Mouse (Mus musculus) stomach, embryonic 14.5 days (tissue): ENCODE results near the gene Sh3pxd2a. TPM values are rescaled to one million over a fixed set of nuclear protein-coding genes. Genes with fewer than 3 reads are reported as not detected.

Experiments
- ATAC-seq: fragments of 200-750 bp; cut with Nextera tagmentation; 2 replicates; pipeline ENCODE4 v1.8.0; 2017; ENCODE audit warnings: low read depth, moderate TSS enrichment; ENCODE audit not compliant: insufficient number of reproducible peaks, insufficient read depth, low FRiP score
- H3K27ac ChIP-seq: fragments of 300-500 bp; sonication (generic); 2 replicates; pipeline ENCODE4 v1.5.1; 2014; ENCODE audit warnings: mild to moderate bottlenecking, low read length, moderate library complexity, mixed read lengths
- H3K27me3 ChIP-seq: fragments of 300-500 bp; sonication (generic); 2 replicates; pipeline ENCODE4 v1.6.1; 2014; ENCODE audit warnings: low read length, control low read depth, mixed read lengths; ENCODE audit not compliant: control insufficient read depth, insufficient read depth
- H3K36me3 ChIP-seq: fragments of 300-500 bp; sonication (generic); 2 replicates; pipeline ENCODE4 v1.6.1; 2014; ENCODE audit warnings: mild to moderate bottlenecking, control low read depth, low read length, moderate library complexity, mixed read lengths; ENCODE audit not compliant: control insufficient read depth, insufficient read depth
- H3K4me1 ChIP-seq: fragments of 300-500 bp; sonication (generic); 2 replicates; pipeline ENCODE4 v1.6.1; 2014; ENCODE audit warnings: low read length, control low read depth, mixed read lengths; ENCODE audit not compliant: control insufficient read depth, insufficient read depth
- H3K4me2 ChIP-seq: fragments of 300-500 bp; sonication (generic); replicated peaks from 2 replicates; pipeline ENCODE4 v1.6.1; 2014; ENCODE audit warnings: low read depth, low read length, control low read depth
- H3K4me3 ChIP-seq: fragments of 300-500 bp; sonication (generic); 2 replicates; pipeline ENCODE4 v1.5.1; 2014; ENCODE audit warnings: low read depth, low read length, control low read depth
- H3K9ac ChIP-seq: fragments of 300-500 bp; sonication (generic); replicated peaks from 2 replicates; pipeline ENCODE4 v1.6.1; 2014; ENCODE audit warnings: low read depth, mild to moderate bottlenecking, control low read depth, low read length, moderate library complexity, mixed read lengths
- H3K9me3 ChIP-seq: fragments of 300-500 bp; sonication (generic); 2 replicates; pipeline ENCODE4 v1.6.1; 2016; ENCODE audit warnings: low read depth, low read length, control low read depth; ENCODE audit not compliant: control insufficient read depth
- WGBS: fragments of 180-500 bp; shearing (Covaris S2); extraction: QIAGEN DNeasy Blood & Tissue Kit; methylation state at CpG from one replicate; pipeline ENCODE4 v1.1.7; 2014; 5-methylcytosine and 5-hydroxymethylcytosine counted together
- polyA plus RNA-seq: library from polyadenylated mRNA; unstranded; fragments of >200 nt; fragmentation: Nextera tagmentation; extraction: Ambion mirVana; gene quantifications from 2 replicates; pipeline ENCODE4 v1.2.1, GENCODE M21; 2014

Sh3pxd2a gene
- polyA plus RNA-seq, 1 experiment from 2014 or later: 13.7 TPM

DNA sequence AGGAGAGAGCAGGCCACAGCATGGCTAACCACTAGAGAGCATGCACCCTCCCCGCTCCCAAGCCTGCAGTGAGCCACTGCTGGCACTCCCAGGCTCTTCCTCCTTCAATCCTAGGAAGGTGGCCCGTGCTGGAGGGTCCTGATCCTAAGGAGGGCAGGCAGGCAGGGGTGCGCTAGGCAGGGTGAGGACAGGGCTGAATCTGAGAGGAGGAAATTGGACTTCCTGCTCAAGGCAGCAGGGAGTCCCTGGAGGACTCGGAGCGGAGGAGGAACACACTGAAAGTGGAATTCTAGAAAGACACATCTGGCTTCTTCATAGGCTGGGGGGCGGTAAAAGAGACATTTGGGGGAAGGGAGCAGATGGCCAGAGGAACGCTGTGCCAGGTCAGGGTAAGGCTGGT lies 55.5 kb downstream of the Sh3pxd2a start:
- H3K27me3 ChIP-seq: no peaks in the 10 kb centered on the region
- H3K9me3 ChIP-seq: no peaks in the 10 kb centered on the region
- H3K4me1 ChIP-seq: peaks cover 26% of the 10 kb centered on the region
- H3K36me3 ChIP-seq: no peaks in the 10 kb centered on the region
- H3K4me3 ChIP-seq: no peak overlapping the region
- H3K9ac ChIP-seq: no peak overlapping the region
- 71% methylated on average over 7 of the region's 7 CpGs for WGBS
- H3K27ac ChIP-seq: 0 out of 2 replicates have a peak overlapping the region, but pooled peaks have one; percentile 28
- no peak for ATAC-seq
- H3K4me2 ChIP-seq: no peak overlapping the region

DNA sequence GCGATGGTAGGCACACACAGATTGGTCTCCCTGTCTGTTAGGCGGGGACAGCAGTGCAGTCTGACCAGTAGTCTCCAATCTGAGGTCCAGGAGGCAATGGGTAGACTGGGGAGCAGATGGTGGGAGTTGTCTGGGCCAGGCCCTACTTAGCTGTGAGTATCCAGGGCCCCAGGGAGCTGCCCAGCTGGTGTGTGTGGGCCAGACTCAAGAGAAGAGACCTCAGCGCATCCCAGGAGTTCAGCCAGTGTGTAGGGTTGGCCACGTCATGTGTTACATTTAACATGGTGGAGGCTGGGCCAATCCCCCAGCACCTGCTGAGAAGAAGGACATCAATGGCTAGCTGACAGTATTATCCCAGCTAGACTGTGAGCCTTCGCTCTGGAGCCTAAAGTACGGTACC lies 56.9 kb downstream of the Sh3pxd2a start:
- Histone ChIP-seq H3K9me3 (no peaks in the 10 kb centered on the region), H3K27me3 (no peaks in the 10 kb centered on the region), H3K4me3 (no peak overlapping the region), H3K4me2 (no peak overlapping the region), H3K27ac (no peak overlapping the region), H3K9ac (no peak overlapping the region), H3K4me1 (peaks cover 30% of the 10 kb centered on the region), H3K36me3 (no peaks in the 10 kb centered on the region)
- 88% methylated on average over 6 of the region's 6 CpGs for WGBS
- no peak for ATAC-seq

DNA sequence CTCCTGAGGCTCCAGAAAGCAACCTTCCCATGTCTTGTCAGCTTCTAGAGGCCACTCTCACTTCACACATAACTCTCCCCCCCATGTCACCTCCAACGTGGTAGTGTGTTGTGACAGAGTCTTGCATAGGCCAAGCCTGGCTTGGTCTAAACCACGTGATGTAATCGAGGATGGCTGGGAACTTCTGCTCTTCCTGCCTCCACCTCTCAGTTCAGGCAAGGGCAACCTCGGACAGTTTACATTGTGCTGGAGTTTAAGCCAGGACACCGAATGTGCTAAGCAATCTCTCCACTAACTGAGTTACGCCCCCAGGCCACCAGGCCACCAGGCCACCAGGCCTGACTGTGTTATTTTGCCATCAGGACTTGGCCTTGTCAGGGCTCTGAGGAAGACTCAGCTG lies 57.7 kb downstream of the Sh3pxd2a start:
- Histone ChIP-seq H3K9me3 (no peaks in the 10 kb centered on the region), H3K27ac (no peak overlapping the region), H3K27me3 (no peaks in the 10 kb centered on the region), H3K36me3 (no peaks in the 10 kb centered on the region), H3K4me2 (no peak overlapping the region), H3K9ac (no peak overlapping the region), H3K4me3 (no peak overlapping the region), H3K4me1 (peaks cover 38% of the 10 kb centered on the region)
- ATAC-seq: no peak
- 59% methylated on average over 6 of the region's 6 CpGs for WGBS

DNA sequence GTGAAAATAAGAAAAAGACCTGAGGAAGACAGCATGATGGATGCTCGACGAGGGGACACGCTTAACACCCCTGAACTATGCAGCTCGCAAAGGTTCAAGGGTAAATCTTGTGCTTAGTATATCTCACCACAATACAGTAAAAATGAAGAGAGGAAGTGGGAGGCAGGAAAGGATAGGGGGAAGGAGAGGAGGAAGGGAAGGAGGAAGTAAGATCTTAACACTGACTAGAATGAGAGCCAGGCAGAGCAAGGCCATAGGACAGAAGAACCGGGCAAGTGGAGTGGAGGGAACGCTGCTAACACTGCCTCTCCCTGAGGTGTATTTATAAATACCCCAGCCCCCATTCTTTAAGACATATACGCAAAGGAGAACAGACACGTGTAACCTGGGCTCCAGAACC lies 58.7 kb downstream of the Sh3pxd2a start:
- no peak overlapping the region for H3K27ac ChIP-seq
- no peaks in the 10 kb centered on the region for H3K9me3 ChIP-seq
- no peaks in the 10 kb centered on the region for H3K36me3 ChIP-seq
- 83% methylated on average over 8 of the region's 8 CpGs for WGBS
- no peaks in the 10 kb centered on the region for H3K27me3 ChIP-seq
- H3K9ac ChIP-seq: no peak overlapping the region
- no peak for ATAC-seq
- no peak overlapping the region for H3K4me2 ChIP-seq
- no peak overlapping the region for H3K4me3 ChIP-seq
- H3K4me1 ChIP-seq: peaks cover 34% of the 10 kb centered on the region

DNA sequence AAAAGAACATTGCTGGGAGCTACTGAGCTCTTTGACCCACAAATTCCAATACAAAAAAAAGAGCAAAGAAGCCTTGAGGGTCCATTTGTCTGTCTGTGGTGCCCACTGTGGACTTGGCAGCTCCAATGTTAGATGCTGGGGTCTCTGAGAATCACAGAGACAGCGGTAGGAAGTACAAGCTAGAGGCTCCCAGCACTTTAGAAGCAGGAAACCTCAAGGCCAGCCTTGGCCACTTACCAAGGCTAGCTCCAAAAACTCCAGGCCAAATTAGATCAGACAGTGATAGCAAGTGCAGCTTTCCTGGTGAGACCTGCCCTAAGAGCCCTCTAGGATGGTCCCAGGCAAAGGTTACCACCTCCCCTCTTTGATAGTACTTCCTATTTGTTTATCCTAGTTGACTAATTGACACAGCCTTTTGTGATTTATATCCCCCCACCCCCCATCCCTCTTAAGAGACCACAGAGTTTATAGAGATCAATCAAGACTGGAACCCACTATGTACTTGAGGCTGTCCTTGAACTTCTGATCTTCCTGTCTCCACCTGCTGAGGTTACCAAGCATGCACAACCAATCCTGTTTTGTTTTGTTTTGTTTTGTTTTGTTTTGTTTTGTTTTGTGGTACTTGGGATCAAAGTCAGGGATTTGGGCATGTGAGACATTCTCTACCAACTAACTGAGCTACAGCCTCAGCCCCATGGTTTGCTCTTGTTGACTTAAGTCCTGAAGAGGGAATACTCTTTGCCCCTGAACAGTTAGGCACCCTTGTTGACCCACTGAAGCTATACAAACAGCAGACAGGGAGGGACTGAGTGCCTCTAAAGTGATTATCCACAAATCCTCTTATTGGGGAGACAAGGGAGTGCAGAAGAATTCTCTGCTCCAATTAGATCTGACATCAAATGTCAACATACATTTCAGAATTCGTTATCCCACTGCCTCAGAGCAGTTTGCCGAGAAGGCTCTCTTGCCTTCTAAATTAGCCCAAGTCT lies 60.5 kb downstream of the Sh3pxd2a start:
- 58% methylated on average over 3 of the region's 3 CpGs for WGBS
- peaks cover 29% of the 10 kb centered on the region for H3K4me1 ChIP-seq

DNA sequence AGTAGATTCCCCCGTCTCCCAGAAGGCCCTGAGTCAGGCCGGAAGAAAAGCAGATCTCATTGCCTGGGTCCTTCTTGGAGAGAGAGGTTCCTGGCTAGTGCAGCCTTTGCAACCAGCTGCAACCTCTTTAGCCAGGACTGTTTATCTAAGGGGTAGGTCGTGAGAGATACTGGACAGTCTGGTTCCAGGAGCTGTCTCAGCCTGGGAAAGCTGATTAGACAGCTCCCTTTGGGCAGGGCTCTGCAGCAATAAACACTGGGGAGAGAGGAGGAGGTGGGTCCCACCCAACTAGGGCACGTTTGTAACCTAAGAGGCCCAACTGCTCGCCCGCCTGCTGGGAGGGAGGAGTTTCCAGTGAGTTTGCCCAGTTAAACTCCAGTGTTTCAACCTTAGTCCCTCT lies 61.2 kb downstream of the Sh3pxd2a start:
- no peak overlapping the region for H3K9ac ChIP-seq
- peak; percentile 92 for ATAC-seq
- H3K4me3 ChIP-seq: no peak overlapping the region
- H3K4me2 ChIP-seq: 0 out of 2 replicates have a peak overlapping the region, but pooled peaks have one; percentile 18
- H3K27ac ChIP-seq: peak overlapping the region; percentile 82
- no peaks in the 10 kb centered on the region for H3K9me3 ChIP-seq
- no peaks in the 10 kb centered on the region for H3K27me3 ChIP-seq
- H3K4me1 ChIP-seq: peaks cover 33% of the 10 kb centered on the region
- no peaks in the 10 kb centered on the region for H3K36me3 ChIP-seq
- 8% methylated on average over 6 of the region's 6 CpGs for WGBS

More for the DNA sequence above, 60.5 kb downstream of the Sh3pxd2a start:
- H3K9ac ChIP-seq: no peak overlapping the region
- H3K9me3 ChIP-seq: no peaks in the 10 kb centered on the region
- no peaks in the 10 kb centered on the region for H3K27me3 ChIP-seq
- peak overlapping the region; percentile 82 for H3K27ac ChIP-seq
- H3K4me3 ChIP-seq: no peak overlapping the region
- H3K36me3 ChIP-seq: no peaks in the 10 kb centered on the region
- 0 out of 2 replicates have a peak overlapping the region, but pooled peaks have one; percentile 18 for H3K4me2 ChIP-seq
- ATAC-seq: no peak

DNA sequence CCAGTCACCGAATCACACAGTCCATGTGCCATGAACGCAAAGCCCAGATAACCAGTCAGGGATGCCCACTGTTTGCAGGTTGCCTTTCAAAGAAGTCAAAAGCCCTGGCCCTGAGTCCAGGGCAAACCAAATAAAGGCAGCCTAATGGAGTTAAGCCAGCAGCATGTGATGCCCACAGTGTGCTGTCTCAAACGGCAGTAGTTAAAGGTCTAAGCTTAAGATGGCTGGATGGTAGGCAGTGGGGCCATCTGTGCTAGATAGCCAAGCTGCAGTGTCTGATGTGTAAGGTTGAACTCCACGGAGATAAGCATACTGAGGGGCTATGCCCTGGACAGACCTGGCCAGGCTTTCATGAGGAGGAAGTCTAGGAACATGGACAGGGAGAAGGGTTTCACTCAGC lies 61.7 kb downstream of the Sh3pxd2a start:
- Histone ChIP-seq H3K27me3 (no peaks in the 10 kb centered on the region), H3K4me2 (no peak overlapping the region), H3K4me3 (no peak overlapping the region), H3K4me1 (peaks cover 37% of the 10 kb centered on the region), H3K27ac (peak overlapping the region; percentile 82), H3K36me3 (no peaks in the 10 kb centered on the region), H3K9ac (no peak overlapping the region), H3K9me3 (no peaks in the 10 kb centered on the region)
- WGBS: 54% methylated on average over 4 of the region's 4 CpGs
- peak; percentile 7; the same call in 1 of the 2 replicates for ATAC-seq

DNA sequence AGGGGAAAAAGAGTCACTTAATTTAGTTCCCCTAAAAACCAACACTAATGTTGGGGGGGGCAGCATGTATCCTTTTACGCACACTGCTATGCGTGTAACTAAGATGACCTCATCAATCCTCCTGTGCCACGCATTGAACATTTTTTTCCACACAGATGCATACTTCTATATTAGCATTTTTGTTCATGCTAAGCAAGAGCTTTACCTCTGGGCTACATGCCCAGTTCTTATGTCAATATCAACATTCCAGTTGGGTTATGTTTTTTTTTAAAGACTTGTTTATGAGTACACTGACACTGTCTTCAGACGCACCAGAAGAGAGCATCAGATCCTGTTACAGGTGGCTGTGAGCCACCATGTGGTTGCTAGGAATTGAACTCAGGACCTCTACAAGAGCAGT lies 64.5 kb downstream of the Sh3pxd2a start:
- Histone ChIP-seq H3K4me2 (no peak overlapping the region), H3K9me3 (no peaks in the 10 kb centered on the region), H3K4me1 (peaks cover 37% of the 10 kb centered on the region), H3K4me3 (no peak overlapping the region), H3K27me3 (no peaks in the 10 kb centered on the region), H3K36me3 (no peaks in the 10 kb centered on the region), H3K9ac (no peak overlapping the region), H3K27ac (no peak overlapping the region)
- WGBS: 47% methylated on average over 4 of the region's 4 CpGs
- ATAC-seq: no peak
